Mouse (Mus musculus): ENCODE data around the gene Lrig1. TPM values are rescaled to one million over a fixed set of nuclear protein-coding genes. Genes with fewer than 3 reads are reported as not detected.
A peak's percentile ranks its signal among the peaks of the same experiment; 100 is the strongest.

Lrig1 gene
- polyA plus RNA-seq, 1 experiment from 2014 or later: 9.7 TPM

DNA sequence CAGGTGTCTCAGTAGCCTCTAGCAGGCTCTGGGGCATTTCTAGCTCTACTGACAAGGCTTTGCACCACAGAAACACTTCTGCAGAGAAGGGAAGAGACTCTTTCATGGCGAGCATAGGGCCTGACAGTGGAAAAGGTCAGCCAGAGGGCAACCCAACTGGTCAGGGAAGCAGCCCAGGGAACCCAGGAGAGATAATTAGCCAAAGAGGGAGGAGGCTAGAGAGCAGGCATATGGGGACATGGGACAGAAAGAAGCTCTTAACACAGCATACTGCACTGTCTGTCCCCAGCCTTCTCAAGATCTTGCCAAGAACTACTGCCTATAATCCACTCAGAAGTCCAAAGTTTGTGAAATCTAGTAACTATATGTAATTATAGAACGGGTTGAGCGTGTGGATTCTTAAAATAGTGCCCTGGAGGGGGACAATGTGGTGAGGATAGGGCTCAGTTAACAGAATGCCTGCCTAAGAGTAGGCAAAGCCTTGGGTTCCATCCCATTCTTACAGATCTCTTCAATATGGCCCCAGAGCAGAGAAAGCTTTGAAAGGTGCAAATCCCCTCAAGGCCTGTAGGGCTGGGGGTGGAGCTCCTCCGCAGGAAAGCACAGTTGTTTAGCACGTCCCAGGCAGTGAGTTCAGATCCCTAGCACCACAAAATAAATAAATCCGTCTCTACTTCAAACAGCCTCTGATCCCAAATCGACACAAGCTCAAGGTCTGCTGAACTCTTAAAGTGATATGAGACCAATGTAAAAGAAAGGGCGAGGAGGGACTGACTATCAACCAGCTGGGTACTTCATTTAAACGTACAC, 4.6 kb downstream of the Lrig1 start:
- Histone ChIP-seq H3K4me1 (peaks cover 72% of the 10 kb centered on the region), H3K9me3 (no peaks in the 10 kb centered on the region), H3K27ac (peak overlapping the region; percentile 60), H3K36me3 (no peaks in the 10 kb centered on the region), H3K27me3 (ENCODE audit: insufficient read depth, poor library complexity, severe bottlenecking) (no peaks in the 10 kb centered on the region), H3K4me3 (peak overlapping the region; percentile 29; the same call in 1 of the 2 replicates)
- WGBS: 50% methylated on average over 9 of the region's 9 CpGs
- no peak for DNase-seq (ENCODE audit: low spot score)

GRCm38 (mm10) chr6:94694481-94694880, 5.5 kb downstream of the Lrig1 start:
- no peak for DNase-seq (ENCODE audit: low spot score)
- WGBS: 7% methylated on average over 1 of the region's 1 CpGs
- Histone ChIP-seq H3K9me3 (no peaks in the 10 kb centered on the region), H3K27ac (peak overlapping the region; percentile 60; the same call in 1 of the 2 replicates), H3K36me3 (no peaks in the 10 kb centered on the region), H3K27me3 (ENCODE audit: insufficient read depth, poor library complexity, severe bottlenecking) (no peaks in the 10 kb centered on the region), H3K4me1 (peaks cover 78% of the 10 kb centered on the region), H3K4me3 (no peak overlapping the region)

- no peaks in the 10 kb centered on the region for H3K36me3 ChIP-seq
- WGBS: 69% methylated on average over 9 of the region's 9 CpGs
- H3K4me1 ChIP-seq: peaks cover 76% of the 10 kb centered on the region
- no peak overlapping the region for H3K4me3 ChIP-seq
- no peaks in the 10 kb centered on the region for H3K9me3 ChIP-seq
- no peak for DNase-seq (ENCODE audit: low spot score)
- peak overlapping the region; percentile 25; the same call in 1 of the 2 replicates for H3K27ac ChIP-seq
- no peaks in the 10 kb centered on the region for H3K27me3 ChIP-seq (ENCODE audit: insufficient read depth, poor library complexity, severe bottlenecking)
Measured at GRCm38 (mm10) chr6:94693091-94693490, 6.9 kb downstream of the Lrig1 start.

- Histone ChIP-seq H3K27me3 (ENCODE audit: insufficient read depth, poor library complexity, severe bottlenecking) (no peaks in the 10 kb centered on the region), H3K4me1 (peaks cover 76% of the 10 kb centered on the region), H3K36me3 (no peaks in the 10 kb centered on the region), H3K27ac (no peak overlapping the region), H3K4me3 (no peak overlapping the region), H3K9me3 (no peaks in the 10 kb centered on the region)
- 74% methylated on average over 2 of the region's 2 CpGs for WGBS
- DNase-seq (ENCODE audit: low spot score): no peak
Measured at GRCm38 (mm10) chr6:94692003-94692402, 8.0 kb downstream of the Lrig1 start.

- no peak for DNase-seq (ENCODE audit: low spot score)
- no peaks in the 10 kb centered on the region for H3K27me3 ChIP-seq (ENCODE audit: insufficient read depth, poor library complexity, severe bottlenecking)
- 63% methylated on average over 7 of the region's 7 CpGs for WGBS
- H3K4me3 ChIP-seq: no peak overlapping the region
- no peaks in the 10 kb centered on the region for H3K9me3 ChIP-seq
- H3K27ac ChIP-seq: no peak overlapping the region
- peaks cover 74% of the 10 kb centered on the region for H3K4me1 ChIP-seq
- no peaks in the 10 kb centered on the region for H3K36me3 ChIP-seq
Measured at GRCm38 (mm10) chr6:94690247-94690646, 9.7 kb downstream of the Lrig1 start.

DNA sequence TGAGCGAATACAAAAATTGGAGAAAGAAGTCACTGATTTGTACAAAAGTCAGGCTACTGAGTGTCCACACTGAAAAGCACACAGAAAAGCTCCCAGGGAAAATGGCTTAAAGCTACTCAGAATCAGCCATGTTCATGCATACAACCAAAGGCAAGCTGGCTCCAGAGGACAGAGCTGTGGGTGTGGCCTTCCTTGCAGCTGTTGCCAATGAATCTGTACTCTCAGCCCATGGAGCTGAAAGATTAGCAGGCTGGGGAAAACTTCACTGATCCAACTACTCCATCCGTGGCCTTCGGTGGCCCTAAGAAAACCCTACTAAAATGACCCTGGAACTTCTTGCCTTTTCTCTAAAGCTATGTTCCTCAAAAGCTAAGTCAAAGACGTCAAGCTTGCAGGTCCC, 11.2 kb downstream of the Lrig1 start:
- Histone ChIP-seq H3K9me3 (no peaks in the 10 kb centered on the region), H3K27ac (no peak overlapping the region), H3K27me3 (ENCODE audit: insufficient read depth, poor library complexity, severe bottlenecking) (no peaks in the 10 kb centered on the region), H3K4me3 (no peak overlapping the region), H3K36me3 (no peaks in the 10 kb centered on the region), H3K4me1 (peaks cover 79% of the 10 kb centered on the region)
- DNase-seq (ENCODE audit: low spot score): no peak
- WGBS: 60% methylated on average over 4 of the region's 4 CpGs

- Histone ChIP-seq H3K36me3 (no peaks in the 10 kb centered on the region), H3K4me3 (no peak overlapping the region), H3K27me3 (ENCODE audit: insufficient read depth, poor library complexity, severe bottlenecking) (no peaks in the 10 kb centered on the region), H3K4me1 (peaks cover 72% of the 10 kb centered on the region), H3K9me3 (no peaks in the 10 kb centered on the region), H3K27ac (no peak overlapping the region)
- no peak for DNase-seq (ENCODE audit: low spot score)
- WGBS: 53% methylated on average over 6 of the region's 6 CpGs
Measured at GRCm38 (mm10) chr6:94686048-94686447, 13.9 kb downstream of the Lrig1 start.

- 76% methylated on average over 6 of the region's 6 CpGs for WGBS
- Histone ChIP-seq H3K27me3 (ENCODE audit: insufficient read depth, poor library complexity, severe bottlenecking) (no peaks in the 10 kb centered on the region), H3K36me3 (no peaks in the 10 kb centered on the region), H3K27ac (peak overlapping the region; percentile 8; the same call in 1 of the 2 replicates), H3K4me3 (no peak overlapping the region), H3K4me1 (peaks cover 74% of the 10 kb centered on the region), H3K9me3 (no peaks in the 10 kb centered on the region)
- DNase-seq (ENCODE audit: low spot score): no peak
Measured at GRCm38 (mm10) chr6:94685611-94686010, 14.3 kb downstream of the Lrig1 start.

DNA sequence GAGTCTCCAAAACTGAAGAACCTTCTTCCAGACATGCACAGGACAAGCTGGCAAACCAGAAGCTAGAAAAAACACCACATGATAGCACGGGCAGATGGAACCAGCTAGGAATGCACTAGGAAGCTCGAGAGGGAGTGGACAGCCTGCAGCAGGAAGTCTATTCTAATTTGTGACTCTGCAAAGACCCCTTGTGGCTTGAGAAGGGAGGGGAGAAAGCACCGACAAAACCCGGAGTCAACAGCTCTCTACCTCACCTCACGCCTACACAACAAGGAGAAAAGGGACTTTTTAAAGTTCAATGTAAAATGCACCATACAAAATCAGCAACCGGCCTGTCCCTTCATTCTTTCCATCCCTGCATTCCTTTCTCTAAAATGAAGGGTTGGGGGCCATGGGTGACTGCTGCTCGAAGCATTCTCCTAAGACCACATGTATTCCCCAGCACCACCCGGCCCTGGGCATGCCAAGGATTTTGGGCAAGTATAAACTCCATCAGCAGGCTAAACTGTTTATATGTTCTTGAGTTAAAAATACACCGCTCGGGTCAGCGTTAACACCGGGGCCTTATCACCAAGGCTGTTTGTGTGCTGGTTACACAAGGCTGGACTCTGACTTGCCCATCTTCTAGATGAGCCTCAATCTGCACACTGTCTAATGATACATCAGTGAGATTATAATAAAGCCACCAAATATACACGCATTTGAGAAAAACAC, 15.0 kb downstream of the Lrig1 start:
- peaks cover 71% of the 10 kb centered on the region for H3K4me1 ChIP-seq
- WGBS: 23% methylated on average over 13 of the region's 13 CpGs
- H3K27ac ChIP-seq: 0 out of 2 replicates have a peak overlapping the region, but pooled peaks have one; percentile 19

DNA sequence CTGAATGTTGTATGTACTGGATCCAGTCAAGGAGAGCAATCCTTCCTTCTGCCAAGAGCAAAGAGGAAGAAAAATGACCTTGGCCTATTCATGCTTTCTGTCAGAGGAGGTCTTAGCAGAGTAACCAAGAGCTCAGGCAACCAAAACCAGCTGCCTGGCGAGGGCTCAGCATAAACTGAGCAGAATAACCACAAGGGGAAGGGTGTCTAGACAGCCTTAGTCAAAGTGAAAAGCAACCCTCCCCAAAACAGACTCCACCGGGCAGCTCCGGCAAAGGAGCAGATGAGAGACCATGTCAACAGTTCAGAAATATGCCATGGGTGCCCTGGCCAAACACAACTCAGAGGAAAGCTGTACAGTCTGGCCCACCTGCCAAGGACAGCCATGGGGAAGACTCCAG, 16.3 kb downstream of the Lrig1 start:
- peaks cover 66% of the 10 kb centered on the region for H3K4me1 ChIP-seq
- no peak overlapping the region for H3K4me3 ChIP-seq
- WGBS: 84% methylated on average over 3 of the region's 3 CpGs
- no peaks in the 10 kb centered on the region for H3K36me3 ChIP-seq
- H3K27me3 ChIP-seq (ENCODE audit: insufficient read depth, poor library complexity, severe bottlenecking): no peaks in the 10 kb centered on the region
- H3K27ac ChIP-seq: no peak overlapping the region
- no peak for DNase-seq (ENCODE audit: low spot score)
- H3K9me3 ChIP-seq: no peaks in the 10 kb centered on the region

More for the DNA sequence above, 15.0 kb downstream of the Lrig1 start:
- Histone ChIP-seq H3K4me3 (peak overlapping the region; percentile 18; the same call in 1 of the 2 replicates), H3K27me3 (ENCODE audit: insufficient read depth, poor library complexity, severe bottlenecking) (no peaks in the 10 kb centered on the region), H3K9me3 (no peaks in the 10 kb centered on the region), H3K36me3 (no peaks in the 10 kb centered on the region)
- DNase-seq (ENCODE audit: low spot score): no peak

DNA sequence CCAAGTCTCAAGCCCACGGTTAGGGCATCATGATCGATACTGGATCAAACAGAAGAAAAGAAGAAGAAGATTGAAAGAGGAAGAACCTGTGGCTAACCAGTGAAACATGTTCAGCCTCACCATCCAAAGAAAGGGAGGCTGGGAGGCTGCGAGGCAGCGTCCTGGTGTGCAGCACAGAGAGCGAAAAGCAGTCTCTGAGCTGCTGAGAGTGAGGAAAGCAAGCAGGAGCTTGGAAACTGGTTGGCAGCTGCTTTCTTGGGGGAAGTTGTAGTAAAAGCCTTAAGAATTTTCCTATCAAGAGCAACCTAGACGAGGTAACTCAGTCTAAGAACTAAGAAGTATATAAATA, 17.7 kb downstream of the Lrig1 start:
- WGBS: 65% methylated on average over 6 of the region's 6 CpGs
- H3K4me3 ChIP-seq: no peak overlapping the region
- no peak overlapping the region for H3K27ac ChIP-seq
- DNase-seq (ENCODE audit: low spot score): no peak
- peaks cover 76% of the 10 kb centered on the region for H3K4me1 ChIP-seq
- H3K36me3 ChIP-seq: no peaks in the 10 kb centered on the region
- H3K27me3 ChIP-seq (ENCODE audit: insufficient read depth, poor library complexity, severe bottlenecking): no peaks in the 10 kb centered on the region
- H3K9me3 ChIP-seq: no peaks in the 10 kb centered on the region

- Histone ChIP-seq H3K4me1 (peaks cover 77% of the 10 kb centered on the region), H3K4me3 (no peak overlapping the region), H3K27me3 (ENCODE audit: insufficient read depth, poor library complexity, severe bottlenecking) (no peaks in the 10 kb centered on the region), H3K9me3 (no peaks in the 10 kb centered on the region), H3K27ac (no peak overlapping the region), H3K36me3 (no peaks in the 10 kb centered on the region)
- 49% methylated on average over 15 of the region's 15 CpGs for WGBS
- no peak for DNase-seq (ENCODE audit: low spot score)
Measured at GRCm38 (mm10) chr6:94681446-94682269, 18.3 kb downstream of the Lrig1 start.

Data from heart, embryonic 10.5 days (tissue).